ENCODE assay signal across 16 mouse cellular contexts in genomic region chr16:39576620-39577019, GRCm38 (mm10).
DNase-seq lines count a peak whose midpoint lies in the region; ATAC-seq and TF ChIP-seq lines count a peak whose summit lies in the region.
"Had no signal": no experiment of that assay in that cellular context is flagged by ENCODE, and none has a peak within 500 bp of the region (broad histone marks: within the 10 kb centered on the region; RNA-seq: fewer than 3 reads in every experiment).

No protein-coding gene starts in this region.

- no peak overlapping the region for H3K4me3 ChIP-seq in forebrain, embryonic 13.5 days
- H3K4me3 ChIP-seq in forebrain, embryonic 15.5 days: no peak overlapping the region
- no peak overlapping the region for H3K4me3 ChIP-seq in forebrain, embryonic 16.5 days (replicated peaks; ENCODE audit: low read length)
- no peak overlapping the region for H3K4me3 ChIP-seq in forebrain, postnatal 0 days (ENCODE audit: low read depth, low read length)
- H3K4me3 ChIP-seq: embryonic facial prominence, embryonic 10.5 days; embryonic facial prominence, embryonic 12.5 days had no signal

- DNase-seq in forebrain, postnatal 0 days: no peak
- DNase-seq in brain, embryonic 14.5 days (ENCODE audit: low read depth): peak; percentile 39
- no peak for DNase-seq in left cerebral cortex, adult 18-20 months (ENCODE audit: low spot score in 2 of 2)
- DNase-seq: adrenal gland, adult 2 months; adrenal gland, postnatal 10 days; adrenal gland, postnatal 25 days; cerebellum, adult 11-12 months; cerebellum, adult 2 months; cerebellum, adult 9-10 months; cerebellum, postnatal 10 days; cerebellum, postnatal 25 days had no signal

- no peak overlapping the region for H3K9ac ChIP-seq in forebrain, embryonic 13.5 days
- no peak overlapping the region for H3K9ac ChIP-seq in forebrain, embryonic 15.5 days (replicated peaks)
- H3K9ac ChIP-seq in forebrain, embryonic 16.5 days (replicated peaks; ENCODE audit: low read depth, low read length): no peak overlapping the region
- H3K9ac ChIP-seq in forebrain, postnatal 0 days: no peak overlapping the region
- H3K9ac ChIP-seq: embryonic facial prominence, embryonic 12.5 days had no signal

- H3K27me3 ChIP-seq in forebrain, embryonic 13.5 days: no peaks in the 10 kb centered on the region
- no peaks in the 10 kb centered on the region for H3K27me3 ChIP-seq in forebrain, embryonic 15.5 days
- H3K27me3 ChIP-seq in forebrain, embryonic 16.5 days (replicated peaks; ENCODE audit: control insufficient read depth, insufficient read depth, low read length): no peaks in the 10 kb centered on the region
- H3K27me3 ChIP-seq in forebrain, postnatal 0 days (ENCODE audit: insufficient read depth, low read length): no peaks in the 10 kb centered on the region
- H3K27me3 ChIP-seq: embryonic facial prominence, embryonic 12.5 days had no signal

- no peak for TF ChIP-seq CTCF in forebrain, postnatal 0 days (IDR thresholded peaks at IDR 0.05; ENCODE audit: low read depth)
- no peak for TF ChIP-seq CTCF in brain, embryonic 14.5 days (IDR thresholded peaks at IDR 0.05; ENCODE audit: borderline replicate concordance, extremely low read depth, insufficient read depth, insufficient read length)

- 0 out of 2 replicates have a peak, but pooled peaks have one; percentile 55 for ATAC-seq in forebrain, embryonic 13.5 days
- ATAC-seq in forebrain, embryonic 15.5 days (replicated peaks): no peak
- ATAC-seq in forebrain, embryonic 16.5 days: peak; percentile 57; the same call in 1 of the 2 replicates
- ATAC-seq in forebrain, postnatal 0 days: no peak

- no peaks in the 10 kb centered on the region for H3K36me3 ChIP-seq in forebrain, embryonic 13.5 days (ENCODE audit: poor library complexity, severe bottlenecking)
- H3K36me3 ChIP-seq in forebrain, embryonic 15.5 days: no peaks in the 10 kb centered on the region
- H3K36me3 ChIP-seq in forebrain, embryonic 16.5 days (ENCODE audit: control insufficient read depth, insufficient read depth): no peaks in the 10 kb centered on the region
- H3K36me3 ChIP-seq in forebrain, postnatal 0 days (ENCODE audit: insufficient read depth): no peaks in the 10 kb centered on the region
- H3K36me3 ChIP-seq: embryonic facial prominence, embryonic 10.5 days; embryonic facial prominence, embryonic 12.5 days had no signal

- H3K4me1 ChIP-seq in forebrain, embryonic 13.5 days: no peaks in the 10 kb centered on the region
- 0 out of 2 replicates have a peak, but pooled peaks cover 3% of the 10 kb centered on the region for H3K4me1 ChIP-seq in forebrain, embryonic 15.5 days
- no peaks in the 10 kb centered on the region for H3K4me1 ChIP-seq in forebrain, embryonic 16.5 days (replicated peaks; ENCODE audit: control insufficient read depth, insufficient read depth, low read length)
- no peaks in the 10 kb centered on the region for H3K4me1 ChIP-seq in forebrain, postnatal 0 days (ENCODE audit: insufficient read depth)
- H3K4me1 ChIP-seq: embryonic facial prominence, embryonic 10.5 days; embryonic facial prominence, embryonic 12.5 days had no signal

- H3K27ac ChIP-seq in forebrain, embryonic 13.5 days: no peak overlapping the region
- no peak overlapping the region for H3K27ac ChIP-seq in forebrain, embryonic 15.5 days (replicated peaks)
- H3K27ac ChIP-seq in forebrain, embryonic 16.5 days (ENCODE audit: low read length): no peak overlapping the region
- H3K27ac ChIP-seq in forebrain, postnatal 0 days (ENCODE audit: low read depth, low read length): no peak overlapping the region
- H3K27ac ChIP-seq: embryonic facial prominence, embryonic 10.5 days; embryonic facial prominence, embryonic 12.5 days had no signal

- 26% methylated on average over 6 of the region's 6 CpGs for WGBS in forebrain, embryonic 13.5 days
- WGBS in forebrain, embryonic 15.5 days: 24% methylated on average over 6 of the region's 6 CpGs
- WGBS in forebrain, embryonic 16.5 days: 19% methylated on average over 6 of the region's 6 CpGs
- 20% methylated on average over 6 of the region's 6 CpGs for whole genome bisulfite sequencing in forebrain, postnatal 0 days

- no peaks in the 10 kb centered on the region for H3K9me3 ChIP-seq in forebrain, embryonic 13.5 days (replicated peaks)
- H3K9me3 ChIP-seq in forebrain, embryonic 15.5 days: no peaks in the 10 kb centered on the region
- no peaks in the 10 kb centered on the region for H3K9me3 ChIP-seq in forebrain, embryonic 16.5 days (ENCODE audit: control insufficient read depth, low read length)
- H3K9me3 ChIP-seq in forebrain, postnatal 0 days (ENCODE audit: low read length): no peaks in the 10 kb centered on the region
- H3K9me3 ChIP-seq: embryonic facial prominence, embryonic 10.5 days; embryonic facial prominence, embryonic 12.5 days had no signal

- no peak overlapping the region for H3K4me2 ChIP-seq in forebrain, embryonic 13.5 days
- H3K4me2 ChIP-seq in forebrain, embryonic 15.5 days (replicated peaks): no peak overlapping the region
- no peak overlapping the region for H3K4me2 ChIP-seq in forebrain, embryonic 16.5 days (ENCODE audit: low read length)
- H3K4me2 ChIP-seq in forebrain, postnatal 0 days (ENCODE audit: low read depth): no peak overlapping the region
- H3K4me2 ChIP-seq: embryonic facial prominence, embryonic 12.5 days had no signal

- no peak for TF ChIP-seq POLR2A in brain, embryonic 14.5 days (IDR thresholded peaks at IDR 0.05; ENCODE audit: borderline replicate concordance, extremely low read depth, insufficient read depth, insufficient read length, poor library complexity, severe bottlenecking)

Comparison
In these comparisons a context has a peak if more than half of its experiments do, and no peak if none do; other contexts are left out.
1. ATAC-seq: peak in forebrain, embryonic 13.5 days (single experiment) and forebrain, embryonic 16.5 days (single experiment); none in forebrain, embryonic 15.5 days (single experiment) and forebrain, postnatal 0 days (single experiment).